Mouse (Mus musculus) brain, embryonic 18.5 days (tissue): ENCODE measurements at regions not wholly inside any gene's neighbourhood (a gene's known extent, or its start where the extent isn't known, plus 50 kb on each side); places are given as distances from the start of the nearest gene placed in this dataset.

ENCODE experiments used
- DNase-seq: peaks from one replicate; pipeline ENCODE4 v3.0.0-alpha.2; 2012; ENCODE audit warnings: low read depth, low spot score

DNA sequence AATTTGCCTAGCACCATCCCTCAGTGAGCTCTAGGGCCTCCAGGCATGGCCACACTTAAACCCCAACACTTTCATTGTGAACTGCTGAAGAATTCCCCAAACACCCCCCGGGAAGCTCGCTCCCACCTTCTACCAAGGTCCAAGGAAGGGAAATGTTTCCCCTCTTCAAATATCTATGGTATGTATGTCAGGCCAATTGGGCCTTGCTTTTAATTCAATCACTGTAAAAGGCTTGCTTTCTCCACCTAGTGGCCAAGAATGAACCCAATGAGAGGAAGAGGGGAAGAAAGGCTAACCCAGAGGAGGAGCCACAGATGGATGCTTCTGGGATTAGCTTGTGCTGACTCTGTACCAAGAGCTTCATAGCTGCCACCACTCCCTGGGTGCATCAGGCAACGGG is 336.3 kb upstream of the Tgfbr2 start:
- DNase-seq, result no peak

DNA sequence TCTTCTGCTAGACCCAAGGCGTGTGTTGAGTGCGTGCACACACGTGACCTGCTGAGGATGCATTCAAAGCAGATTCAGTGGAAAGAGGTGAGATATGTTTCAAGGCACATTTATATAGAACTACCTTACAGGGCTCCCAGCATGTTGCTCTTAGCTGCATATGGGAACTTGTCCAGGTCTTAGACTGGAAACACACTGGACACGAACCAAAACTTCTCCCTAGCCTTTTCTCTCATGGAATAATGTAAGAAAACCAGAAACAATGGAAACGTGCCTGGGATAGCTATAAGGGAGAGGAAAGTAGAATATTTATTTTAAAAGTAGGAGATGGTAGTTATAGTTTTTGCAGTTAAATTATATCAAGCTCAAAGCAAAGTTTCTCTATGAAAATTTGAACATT is 332.6 kb upstream of the Tgfbr2 start:
- no peak for DNase-seq

DNA sequence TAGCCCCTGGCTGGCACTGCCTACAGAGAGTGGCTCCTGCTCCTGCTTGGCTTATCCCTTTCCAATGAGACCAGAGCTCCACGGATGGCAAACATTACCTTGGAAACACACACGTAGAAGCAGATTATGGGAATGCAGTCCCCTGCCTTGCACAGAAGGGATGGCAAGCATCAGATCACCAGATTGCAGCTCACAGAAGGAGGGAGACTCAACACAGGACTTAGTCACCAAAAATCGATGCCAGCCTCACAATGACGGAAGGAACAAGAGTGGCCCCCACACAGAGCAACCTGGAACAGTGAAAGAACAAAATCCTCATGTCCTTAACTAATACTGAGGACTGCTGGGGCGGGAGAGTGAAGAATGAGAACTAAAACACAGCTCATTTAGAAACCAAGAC is 327.7 kb upstream of the Tgfbr2 start:
- DNase-seq, result no peak

DNA sequence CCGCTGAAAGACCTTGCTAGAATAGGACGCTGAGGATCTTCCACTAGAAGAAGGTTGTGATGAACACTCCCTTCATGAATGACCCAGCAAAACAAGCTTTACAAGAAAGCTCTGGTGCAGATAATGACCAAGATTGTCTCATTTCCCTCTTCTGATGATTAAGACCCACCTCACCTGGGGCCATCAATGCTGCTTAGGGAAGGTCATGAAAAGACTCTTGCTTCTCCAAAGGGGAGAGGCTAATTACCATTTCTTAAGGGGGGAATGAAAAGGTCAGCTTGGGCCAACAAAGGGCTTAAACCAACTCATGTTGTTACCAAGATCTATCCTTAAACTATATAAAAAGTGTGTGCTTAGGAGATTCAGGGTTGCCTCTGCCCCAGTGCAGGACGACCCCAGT is 325.8 kb upstream of the Tgfbr2 start:
- no peak for DNase-seq

DNA sequence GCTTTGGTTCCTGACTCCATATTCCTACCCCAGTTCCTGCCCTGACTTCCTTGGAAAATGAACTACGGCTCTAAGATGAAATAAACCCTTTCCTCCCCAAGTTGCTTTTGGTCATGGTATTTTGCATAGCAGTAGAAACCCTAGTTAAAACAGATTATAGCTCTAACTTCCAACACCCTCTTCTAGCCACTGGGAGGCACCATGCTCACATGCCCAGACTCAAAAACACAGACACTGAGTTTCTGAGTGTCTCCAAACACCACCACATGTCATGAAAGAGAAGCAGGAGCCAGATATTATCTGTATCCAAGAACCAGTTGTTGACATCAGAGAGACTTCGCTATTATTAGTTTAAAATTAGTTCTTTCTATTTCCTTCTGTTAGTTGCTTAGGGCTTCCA is 316.1 kb upstream of the Tgfbr2 start:
- no peak for DNase-seq

DNA sequence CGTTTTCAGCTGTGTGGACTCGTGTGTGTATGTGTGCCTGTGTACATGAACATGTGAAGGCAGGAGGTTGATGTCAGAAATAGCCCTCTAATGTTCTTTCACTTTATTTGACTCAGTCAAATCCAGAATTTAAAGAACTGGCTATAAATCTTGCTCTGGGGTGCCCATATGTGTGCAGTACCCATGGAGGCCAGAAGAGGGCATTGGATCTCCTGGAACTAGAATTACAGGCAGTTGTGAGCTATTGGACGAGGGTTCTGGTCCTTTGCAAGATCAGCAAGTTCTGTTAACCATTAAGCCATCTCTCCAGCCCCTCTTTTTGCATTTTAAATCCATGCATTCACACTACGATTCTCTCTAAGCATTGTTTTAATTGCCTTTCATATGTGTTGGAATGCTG is 314.6 kb upstream of the Tgfbr2 start:
- no peak for DNase-seq

DNA sequence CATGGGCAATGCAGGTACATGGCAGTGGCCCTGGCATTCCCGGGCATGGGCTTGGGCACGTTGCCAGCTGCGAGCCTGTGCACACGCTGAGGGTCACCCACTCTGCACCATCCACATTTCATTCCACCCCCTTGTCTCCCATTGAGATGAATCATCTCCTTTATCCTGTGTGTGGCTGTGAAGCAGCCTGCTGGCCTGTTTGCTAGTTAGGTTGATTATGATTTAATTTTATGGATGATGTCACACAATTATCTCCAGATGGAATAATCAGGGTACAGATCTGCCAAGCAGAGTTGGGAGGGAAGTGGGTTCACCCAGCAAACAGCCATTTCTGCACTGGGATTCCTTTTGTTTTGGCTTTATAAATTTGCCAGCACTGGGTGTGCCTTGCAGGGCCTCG is 314.1 kb upstream of the Tgfbr2 start:
- no peak for DNase-seq

DNA sequence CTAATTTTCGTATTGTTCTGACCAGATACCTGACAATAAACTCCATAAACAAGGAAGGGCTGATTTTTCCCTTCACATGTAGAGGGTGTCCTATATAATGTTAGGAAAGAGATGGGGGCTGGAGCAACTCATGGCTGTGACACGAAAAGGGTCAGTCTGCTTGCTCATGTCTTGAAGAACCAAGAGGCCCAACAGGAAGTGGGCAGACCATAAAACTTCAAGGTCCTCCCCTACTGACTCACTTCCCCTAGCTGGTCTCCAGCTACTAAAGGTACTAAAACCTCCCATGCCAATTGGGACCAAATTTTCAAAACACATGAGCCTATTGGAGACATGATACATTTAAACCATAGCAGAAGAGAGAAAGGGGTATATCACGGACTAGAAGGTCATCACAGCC is 302.1 kb upstream of the Tgfbr2 start:
- no peak for DNase-seq

DNA sequence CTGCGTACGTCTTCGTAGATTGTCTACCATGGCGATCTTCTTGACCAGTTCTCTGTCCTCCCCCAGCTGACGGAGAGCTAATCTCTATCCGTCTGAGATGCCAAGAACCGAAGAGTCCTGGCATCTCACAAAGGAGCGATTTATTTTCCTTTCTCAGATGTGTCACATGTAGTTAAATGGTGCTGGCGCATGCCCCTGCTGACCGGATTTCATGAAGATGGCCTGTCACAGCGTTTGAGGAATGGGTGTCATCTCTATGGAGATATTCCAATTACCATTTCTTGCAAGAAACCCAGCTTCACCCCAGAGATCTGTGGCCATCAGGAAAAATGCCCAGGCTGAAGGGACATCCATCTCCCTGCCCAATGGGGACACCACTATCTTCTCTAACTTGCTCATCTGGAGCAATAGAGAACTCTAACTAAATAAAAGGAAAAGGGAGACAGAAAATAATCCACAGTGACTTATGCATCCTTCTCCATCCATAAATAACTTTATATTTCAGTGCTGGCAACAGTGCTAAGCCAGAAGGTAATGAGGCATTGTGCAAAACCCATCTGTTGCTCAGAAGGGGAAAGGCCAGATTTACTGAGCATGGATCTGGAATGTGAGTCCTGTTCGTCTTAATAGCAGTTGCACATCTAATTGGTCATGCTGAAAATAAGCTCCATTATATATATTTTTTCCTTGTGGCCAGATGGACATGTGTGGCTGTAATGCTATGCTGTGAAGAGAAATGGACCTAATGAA is 300.2 kb upstream of the Tgfbr2 start:
- no peak for DNase-seq

DNA sequence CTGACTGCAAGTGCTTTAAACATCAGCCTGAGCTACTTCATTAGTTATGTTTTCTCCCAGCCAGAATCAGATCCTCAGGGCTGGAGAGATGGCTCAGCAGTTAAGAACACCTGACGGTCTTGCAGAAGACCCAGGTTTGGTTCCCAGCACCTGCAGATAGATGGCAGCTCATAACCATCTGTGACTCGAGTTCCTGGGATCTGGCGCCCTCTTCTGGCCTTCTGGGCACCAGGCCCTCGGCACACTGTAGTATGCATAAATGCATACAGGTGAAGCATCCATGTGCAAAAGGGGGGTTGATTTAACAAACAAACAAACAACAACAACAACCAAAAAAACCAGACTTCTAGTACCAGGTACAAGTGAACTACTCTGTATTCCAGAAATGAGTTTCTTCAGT is 297.7 kb upstream of the Tgfbr2 start:
- no peak for DNase-seq

DNA sequence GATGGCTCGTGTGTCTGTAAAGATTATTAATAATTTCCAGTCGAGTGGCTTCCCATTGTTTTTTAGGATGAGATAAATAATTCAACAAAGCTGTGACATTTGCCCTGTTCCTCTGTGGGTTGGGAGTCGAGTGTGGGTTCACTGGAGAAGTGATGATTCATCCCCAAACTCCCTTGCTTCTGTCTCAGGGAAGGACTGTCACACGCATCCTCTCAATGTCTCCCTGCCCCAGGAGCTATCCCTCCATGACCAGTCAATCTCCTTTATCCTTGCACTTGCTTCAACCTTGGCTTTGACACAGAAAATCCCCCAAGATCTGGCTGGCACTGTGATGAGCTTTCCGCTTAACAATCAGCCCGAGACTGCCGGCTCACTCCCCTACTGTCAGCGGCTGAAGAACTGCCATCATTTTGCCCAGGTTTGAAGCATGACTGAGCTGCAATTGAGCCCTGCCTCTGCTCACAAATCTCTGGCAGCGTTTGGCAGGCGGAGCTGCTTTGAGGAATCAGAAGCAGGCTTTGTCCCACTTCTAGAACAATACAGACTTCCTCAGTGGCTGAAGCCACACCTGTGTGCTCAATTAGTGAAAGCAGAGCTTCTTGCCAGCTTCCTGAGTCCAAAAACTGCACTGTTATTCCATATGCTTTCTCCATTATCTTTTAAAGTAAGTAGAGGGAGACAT is 293.6 kb upstream of the Tgfbr2 start:
- DNase-seq, result no peak

DNA sequence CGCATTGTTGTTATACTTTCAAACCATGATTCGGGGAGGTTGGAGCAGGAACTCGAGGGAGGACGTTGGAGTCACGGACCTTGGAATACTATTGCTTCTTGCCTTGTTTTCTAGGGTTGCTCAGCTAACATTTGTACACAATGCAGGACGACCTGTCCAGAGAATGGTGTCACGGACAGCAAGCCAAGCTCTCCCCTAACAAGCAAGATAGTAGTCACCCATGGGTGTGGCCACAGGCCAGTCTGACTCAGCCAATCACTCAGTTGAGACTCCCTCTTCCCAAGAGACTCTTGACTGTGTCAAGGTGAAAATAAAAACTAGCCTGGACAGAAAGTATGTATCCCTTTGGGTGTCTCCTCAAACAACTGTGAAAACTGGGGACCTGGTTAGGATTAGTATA is 291.2 kb upstream of the Tgfbr2 start:
- no peak for DNase-seq

DNA sequence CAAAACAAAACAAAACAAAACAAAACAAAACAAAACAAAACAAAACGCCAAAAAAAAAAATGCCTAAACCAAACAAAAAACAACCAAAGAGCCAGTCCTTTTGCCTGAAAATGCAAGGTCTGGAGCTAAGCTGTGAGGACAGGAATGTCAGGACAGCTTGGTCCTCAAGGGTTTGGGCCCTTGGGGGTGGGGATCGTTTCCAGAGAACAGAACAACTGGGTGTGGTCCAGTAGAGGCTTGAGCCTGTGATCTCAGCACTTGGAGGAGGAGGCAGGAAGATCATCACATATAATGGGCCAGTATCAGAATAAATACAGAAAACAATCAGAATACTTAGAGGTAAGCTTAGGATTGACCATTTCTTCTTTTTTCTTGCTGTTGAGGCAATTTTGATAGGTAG is 289.5 kb upstream of the Tgfbr2 start:
- DNase-seq, result no peak

DNA sequence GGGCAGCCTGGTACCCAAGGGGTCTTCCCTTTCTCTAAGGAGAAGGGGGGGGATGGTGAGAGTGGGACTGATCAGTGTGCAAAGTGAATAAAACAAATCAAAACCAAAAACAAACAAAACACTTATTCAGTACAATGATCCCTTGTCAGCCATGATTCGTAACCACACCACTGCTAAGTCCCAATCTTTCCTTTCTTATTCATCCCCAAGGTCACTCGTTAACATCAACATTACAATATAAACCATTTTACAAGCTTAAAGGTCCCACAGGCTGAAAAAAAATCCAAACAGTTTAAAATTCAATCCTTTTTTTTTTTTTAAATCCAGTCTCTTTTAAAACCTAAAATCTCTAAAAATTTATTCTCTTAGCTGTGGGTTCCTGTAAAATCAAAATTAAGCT is 287.1 kb upstream of the Tgfbr2 start:
- DNase-seq, result no peak

DNA sequence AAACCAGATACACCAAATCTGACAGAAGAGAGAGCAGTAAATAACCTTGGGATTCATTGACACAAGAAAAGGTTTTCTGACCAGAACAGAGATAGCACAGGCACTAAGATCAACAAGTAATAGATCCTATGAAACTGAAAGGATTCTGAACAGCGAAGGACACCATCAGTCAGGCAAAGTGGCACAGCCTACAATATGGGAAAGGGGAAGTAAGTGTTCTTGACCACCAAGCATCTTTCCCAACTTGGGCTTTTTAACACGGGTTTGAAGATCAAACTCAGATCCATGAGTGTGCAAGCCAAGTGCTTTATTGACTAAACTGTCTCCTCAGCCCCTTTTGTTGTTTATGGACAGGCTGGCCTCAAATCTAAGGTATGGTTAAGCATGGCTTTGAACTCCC is 284.9 kb upstream of the Tgfbr2 start:
- DNase-seq, result no peak

DNA sequence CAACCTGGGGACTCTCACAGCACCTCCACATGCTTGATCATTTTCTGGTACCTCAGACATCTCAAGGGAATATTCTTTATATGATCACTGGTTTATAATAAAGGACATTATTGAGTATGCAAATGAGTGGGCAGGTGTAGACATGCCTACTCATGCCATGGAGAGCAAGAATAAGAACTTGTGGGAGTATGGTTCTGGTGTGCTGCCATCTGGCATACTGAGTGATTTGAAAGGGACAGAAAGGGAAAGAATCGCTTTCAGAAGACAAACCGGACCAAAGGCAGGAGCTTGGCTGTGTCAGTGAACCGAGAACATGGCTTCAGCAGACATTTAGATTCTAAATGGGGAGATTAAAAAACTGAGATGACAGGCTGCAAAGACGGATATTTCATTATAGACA is 276.9 kb upstream of the Tgfbr2 start:
- no peak for DNase-seq

DNA sequence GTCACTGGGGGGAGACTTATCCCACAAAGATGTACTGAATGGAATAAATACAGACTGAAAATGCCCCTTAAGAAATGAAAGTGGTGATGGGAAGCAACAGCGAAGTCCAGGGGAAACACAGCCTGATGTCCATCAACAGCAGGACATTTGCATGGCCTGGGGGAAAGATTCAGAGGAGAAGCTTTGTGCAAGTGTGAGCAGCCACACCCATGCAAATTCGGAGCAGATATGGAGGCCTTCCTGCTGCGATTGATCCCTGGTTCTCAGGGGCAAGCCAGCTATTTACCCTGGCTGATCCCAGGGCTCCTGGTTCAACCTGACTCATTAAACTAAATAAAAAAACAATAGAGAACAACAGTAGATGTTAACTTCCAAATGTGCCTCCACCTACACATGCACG is 275.7 kb upstream of the Tgfbr2 start:
- DNase-seq, result no peak

DNA sequence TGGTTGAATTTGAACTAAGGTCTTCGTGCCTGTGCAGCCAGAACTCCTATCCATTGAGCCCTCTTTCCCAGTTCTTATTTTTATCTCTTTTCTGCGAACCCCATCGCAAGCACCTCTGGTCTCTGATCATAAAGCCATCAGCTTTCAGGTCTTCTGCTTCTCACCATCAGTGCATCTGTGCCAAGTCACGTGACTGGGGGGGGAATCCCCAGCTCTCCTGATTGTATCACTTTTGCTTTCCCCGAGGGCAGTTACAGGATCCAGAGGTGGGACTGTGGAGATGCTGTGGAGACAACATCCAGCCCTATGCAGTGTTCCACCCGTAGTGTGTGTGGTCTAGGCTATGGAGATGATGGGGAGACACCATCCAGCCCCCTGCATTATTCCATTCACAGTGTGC is 272.6 kb upstream of the Tgfbr2 start:
- DNase-seq, result no peak

DNA sequence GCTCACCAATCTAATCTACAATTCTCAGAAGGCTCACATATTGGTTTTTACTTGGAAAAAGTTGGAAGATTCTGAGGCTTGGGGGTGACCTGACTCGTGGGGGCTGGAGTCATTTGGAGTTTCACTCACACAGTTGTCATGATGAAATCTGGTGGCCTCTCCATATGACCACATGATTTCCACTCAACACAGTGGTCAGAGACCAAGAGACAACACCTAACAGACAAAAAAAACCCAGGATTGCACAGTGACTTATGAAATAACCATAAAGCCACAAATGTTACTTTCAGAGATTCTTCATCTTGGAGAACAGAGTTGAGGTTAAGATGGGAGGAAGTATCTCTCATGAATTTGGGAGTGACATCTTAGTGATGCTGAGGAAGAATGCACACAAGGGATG is 263.4 kb upstream of the Tgfbr2 start:
- no peak for DNase-seq

DNA sequence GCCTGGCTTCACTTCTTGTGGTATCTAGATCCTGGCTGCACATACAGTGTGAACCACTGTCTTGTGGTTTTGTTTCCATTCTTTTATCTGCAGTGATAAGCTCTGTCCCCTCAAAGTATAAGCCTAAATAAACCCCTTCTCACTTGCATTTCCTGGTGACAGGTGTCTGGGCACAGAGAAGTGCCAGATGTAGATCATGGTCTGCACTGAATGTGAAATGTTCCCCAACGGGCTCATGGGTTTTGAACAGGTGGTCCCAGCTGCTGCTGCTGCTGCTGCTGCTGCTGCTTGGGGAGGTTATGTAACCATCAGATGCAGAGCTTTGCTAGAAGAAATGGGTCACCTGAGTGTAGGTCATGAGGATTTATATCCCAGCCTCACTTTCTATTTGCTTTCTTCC is 259.3 kb upstream of the Tgfbr2 start:
- no peak for DNase-seq

DNA sequence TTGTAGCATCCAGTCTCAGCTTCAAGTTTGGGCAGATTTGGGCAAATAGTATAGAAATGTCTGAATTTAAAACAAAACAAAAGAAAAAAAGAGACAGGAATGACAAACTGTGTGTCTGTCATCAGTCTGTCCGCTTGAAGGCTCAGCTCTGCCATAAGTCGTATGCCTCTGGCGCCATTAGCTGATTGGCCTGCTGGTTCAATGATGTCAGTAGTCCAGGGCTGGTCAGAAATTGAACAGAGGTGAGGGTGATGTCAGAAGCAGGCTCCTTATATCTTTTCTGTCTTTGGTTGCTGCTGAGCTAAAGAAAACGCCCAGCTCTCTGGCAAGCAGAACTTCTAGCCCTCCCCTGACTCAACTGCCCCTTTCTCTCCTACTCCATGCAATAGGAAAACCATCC is 253.9 kb upstream of the Tgfbr2 start:
- no peak for DNase-seq

DNA sequence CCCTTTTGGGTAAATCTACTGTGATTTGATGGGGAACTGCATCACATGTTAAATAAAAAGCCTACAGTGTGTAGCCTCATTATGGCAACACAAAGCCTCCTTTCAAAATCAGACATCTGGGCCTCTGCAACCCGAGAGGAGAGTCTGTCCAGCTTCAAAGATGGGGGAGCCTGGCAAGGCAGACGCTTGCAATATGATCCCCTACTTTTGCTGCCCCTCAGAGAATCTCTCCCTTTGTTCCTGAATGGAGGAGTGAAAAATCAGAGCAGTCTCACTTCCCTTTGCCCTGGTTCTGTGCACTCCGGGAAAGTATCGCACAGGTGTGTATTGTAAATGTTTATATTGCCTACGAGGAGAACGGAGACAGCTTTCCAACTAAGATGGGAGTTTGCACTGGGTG is 253.3 kb upstream of the Tgfbr2 start:
- DNase-seq, result no peak

DNA sequence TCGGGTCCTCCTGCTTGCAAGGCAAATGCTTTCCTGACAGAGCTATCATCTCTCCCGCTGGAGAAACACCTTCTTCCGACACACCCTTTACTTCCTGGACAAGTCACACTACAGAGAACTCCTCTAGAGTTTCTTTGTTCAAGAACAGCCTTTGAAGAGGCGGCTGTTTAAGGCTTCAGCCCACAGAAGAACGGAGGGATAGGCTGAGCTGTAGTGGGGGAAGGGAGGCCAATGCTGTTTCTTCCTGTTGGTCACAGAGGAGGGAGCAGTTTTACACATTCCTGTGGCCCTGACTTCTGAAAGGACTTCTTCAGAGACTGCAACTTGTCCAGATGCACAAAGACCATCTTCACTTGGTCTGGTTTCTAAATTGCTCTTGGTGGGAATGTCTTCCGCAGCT is 252.1 kb upstream of the Tgfbr2 start:
- DNase-seq, result no peak
